Mouse (Mus musculus) lung, adult 18-20 months (tissue): ENCODE data around the gene Kirrel.
"Not testable (repeated sequence)": the region's sequence is repeated elsewhere in the genome, so short reads cannot be mapped to it uniquely, and the experiment has no call there.

Source experiments
- DNase-seq, 2 experiments: peaks; one replicate each; pipeline ENCODE4 v3.0.0; 2022; ENCODE audit warnings: mixed read lengths in 2 of 2

Gene Kirrel

DNA sequence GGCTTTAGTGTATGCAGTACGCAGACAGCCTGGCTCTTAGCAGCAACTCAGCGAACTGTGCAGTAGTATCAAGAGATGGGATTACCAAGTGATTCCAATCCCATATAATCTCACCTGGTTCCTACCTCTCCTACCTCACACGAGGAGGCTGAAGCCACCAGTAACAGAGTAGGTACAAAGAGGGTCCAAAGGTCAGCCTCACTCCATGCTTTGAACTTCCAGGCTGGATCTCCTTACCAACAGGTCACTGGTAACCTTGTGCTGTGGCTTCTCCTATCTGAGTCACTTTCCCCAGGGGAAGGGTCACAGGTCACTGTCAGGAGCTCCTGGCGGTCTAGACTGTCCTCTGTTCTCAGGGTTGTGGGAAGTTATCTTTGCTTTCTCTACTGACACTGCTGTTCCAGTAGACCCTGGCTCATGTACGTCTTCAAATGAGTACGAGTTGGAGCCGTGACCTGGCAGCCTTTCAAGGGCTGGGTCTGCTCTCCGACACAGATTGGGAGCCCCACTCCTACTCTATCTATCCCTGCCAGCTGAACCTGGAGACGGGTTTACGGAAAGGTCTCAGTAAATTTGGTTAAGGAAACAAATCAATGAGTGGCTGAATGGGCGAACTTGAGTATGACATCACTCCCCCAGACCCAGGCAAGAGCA, 42.7 kb downstream of the Kirrel start:
- DNase-seq = no peak

DNA sequence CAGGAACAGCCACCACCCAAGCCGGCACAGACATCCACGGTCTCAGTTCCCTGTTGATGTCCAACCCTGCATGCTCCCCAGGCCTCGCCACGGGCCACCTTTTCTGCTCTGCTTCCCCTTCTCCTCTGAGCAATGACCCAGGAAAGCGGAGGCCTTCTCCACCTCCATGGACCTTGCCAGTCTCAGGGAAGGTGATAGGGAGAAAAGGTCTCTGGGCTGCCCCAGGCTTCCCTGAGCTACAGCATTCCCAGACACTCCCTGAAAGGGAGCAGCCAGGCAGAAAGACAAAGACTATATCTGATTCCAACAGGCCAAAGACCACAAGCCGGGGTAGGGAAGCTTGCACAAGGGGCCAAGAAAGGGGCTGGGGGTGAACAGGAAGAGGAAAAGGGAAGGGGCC, 43.6 kb downstream of the Kirrel start:
- no peak for DNase-seq

DNA sequence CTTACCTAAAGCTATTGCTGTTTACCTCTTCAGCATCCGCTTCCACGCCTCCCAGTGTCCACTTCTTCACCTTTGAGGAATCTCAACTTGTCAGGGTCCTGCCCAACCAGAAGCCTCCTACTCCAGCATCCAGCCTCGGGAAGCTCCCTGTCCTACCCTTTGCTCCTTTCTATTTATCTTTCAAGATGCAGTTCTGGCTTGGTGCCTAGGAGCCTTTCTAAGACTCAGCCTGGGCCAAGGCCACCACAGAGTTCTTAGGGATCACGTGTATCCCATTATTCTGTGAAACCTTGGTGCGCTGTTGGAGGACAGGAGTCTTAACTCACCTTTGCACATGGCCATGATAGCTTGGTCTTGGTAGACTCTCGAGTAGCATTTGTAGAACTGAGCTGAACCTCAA, 50.8 kb downstream of the Kirrel start:
- no peak for DNase-seq

DNA sequence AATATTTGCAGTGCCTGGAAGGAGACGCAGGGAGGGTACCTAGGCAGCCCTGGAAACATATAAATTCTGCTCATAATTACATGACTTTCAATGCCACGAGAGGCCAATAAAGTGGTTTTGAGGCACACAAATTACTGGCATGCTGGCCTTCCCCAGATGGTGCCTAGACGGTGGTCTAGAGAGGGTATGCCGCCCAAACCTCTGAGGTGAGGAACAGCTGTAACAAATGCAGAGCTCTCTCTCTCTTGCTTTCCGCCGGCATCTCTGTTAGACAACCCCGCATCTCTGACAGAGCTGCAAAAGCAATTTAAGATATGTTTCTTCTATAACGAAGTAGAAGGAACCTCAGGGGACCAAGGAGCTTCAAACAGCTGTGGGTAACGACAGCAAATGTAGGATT, 56.3 kb downstream of the Kirrel start:
- no peak for DNase-seq

DNA sequence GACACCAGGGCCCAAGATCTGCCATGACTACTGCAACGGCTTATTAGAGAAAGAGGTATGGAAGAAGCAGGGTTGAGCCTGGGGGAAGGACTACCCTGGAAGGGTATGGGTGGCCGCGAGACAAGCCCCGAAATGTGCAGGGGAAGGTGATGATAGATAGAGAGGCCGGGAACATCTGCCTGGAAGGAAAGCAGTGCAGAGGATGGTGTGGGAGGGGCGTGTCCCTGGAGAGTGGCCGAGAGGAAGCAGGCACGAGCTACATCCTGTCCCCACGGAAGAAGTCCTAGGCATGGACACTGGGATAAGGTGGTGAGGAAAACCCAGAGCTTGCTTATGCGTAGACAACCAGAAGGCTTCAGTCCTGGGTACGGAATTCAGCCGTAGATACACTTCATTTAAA, 56.9 kb downstream of the Kirrel start:
- DNase-seq = no peak

DNA sequence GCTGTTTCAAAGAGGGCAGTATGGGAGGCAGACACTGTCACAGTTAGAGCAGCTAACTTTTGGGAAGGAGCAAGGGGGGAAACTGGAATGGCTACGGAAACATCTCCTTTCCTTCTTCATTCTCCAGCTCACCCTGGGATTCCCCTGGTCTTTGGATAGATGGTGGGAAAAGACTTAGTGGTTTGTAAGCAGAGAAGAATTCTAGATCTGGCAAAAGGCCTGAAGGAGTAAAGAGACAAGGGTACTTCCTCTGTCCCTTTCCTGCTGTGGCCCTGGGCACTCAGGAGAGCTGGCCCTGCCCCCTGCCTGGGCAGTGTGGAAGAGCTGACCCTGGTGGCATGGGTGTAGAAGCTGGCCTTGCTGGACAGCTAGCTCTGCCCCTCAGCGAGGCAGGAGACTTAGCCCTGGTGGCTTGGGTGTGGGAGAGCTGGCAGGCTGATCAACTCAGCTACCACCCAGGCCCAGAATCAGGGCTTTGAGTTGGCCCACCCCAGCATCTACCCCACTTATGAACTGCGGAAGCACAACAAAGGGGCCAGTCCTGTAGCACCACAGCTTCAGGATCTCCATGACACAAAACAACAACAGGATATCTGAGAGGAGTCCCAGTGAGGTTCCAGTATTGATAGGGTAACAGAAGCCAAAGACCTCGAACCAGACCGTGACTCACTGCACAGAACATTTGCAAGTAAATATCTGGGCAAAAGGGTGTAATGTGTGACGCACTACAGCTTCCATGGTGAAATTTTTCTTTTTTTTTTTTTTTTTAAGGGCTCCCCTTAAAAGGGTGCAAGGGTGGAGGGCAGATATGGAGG, 58.6 kb downstream of the Kirrel start:
- peak in 1 of 2 experiments; percentile 26 for DNase-seq

DNA sequence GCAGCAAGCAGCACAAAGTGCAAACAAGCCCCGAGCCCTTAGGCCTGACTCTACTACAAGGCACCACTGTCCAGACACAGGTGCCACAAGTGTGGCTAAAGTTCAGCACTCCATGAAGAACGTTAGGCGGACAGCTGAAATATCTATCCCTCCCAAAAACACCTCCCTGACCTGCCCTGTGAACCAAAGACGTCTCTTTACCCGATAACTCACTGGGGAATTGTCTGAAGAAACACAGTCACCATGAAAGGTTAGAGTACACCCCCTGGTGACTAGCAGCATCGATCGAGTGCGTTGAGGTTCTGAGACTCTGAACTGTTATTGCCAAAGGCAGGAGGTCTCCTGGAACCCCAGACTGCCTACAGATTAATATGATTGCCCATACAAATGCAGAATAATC, 59.3 kb downstream of the Kirrel start:
- no peak for DNase-seq

DNA sequence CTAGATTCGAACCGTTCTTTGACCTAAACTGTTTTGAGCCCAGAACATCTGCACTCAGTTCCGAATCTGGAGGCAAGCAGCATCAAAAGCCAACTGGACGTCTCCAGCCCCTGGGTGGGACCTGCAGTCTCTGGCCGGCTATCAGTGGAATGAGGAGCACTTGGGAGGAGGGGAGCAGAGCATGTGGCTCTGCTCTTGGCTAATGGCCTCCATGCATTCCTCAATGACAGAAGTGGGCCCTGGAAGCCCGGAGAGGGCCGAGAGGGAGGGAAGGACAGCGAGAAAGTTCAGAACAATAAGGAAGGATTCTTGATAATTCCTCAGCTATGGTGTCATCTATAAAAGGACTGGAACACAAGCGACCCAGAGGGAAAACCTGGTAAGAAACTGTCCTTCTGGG, 59.7 kb downstream of the Kirrel start:
- peak; percentile 42 to 62 for DNase-seq

DNA sequence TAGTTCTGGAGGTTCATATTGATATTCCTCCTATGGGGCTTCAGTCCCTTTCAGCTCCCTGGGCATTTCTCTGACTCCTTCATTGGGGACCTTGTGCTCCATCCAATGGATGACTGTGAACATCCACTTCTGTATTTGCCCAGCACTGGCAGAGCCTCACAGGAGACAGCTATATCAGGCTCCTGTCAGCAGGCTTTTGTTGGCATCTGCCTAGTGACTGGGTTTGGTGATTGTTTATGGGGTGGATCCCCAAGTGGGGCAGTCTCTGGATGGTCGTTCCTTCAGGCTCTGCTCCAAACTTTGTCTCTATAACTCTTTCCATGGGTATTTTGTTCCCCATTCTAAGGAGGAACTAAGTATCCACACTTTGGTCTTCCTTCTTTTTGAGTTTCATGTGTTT, 60.7 kb downstream of the Kirrel start:
- not testable (repeated sequence) for DNase-seq

DNA sequence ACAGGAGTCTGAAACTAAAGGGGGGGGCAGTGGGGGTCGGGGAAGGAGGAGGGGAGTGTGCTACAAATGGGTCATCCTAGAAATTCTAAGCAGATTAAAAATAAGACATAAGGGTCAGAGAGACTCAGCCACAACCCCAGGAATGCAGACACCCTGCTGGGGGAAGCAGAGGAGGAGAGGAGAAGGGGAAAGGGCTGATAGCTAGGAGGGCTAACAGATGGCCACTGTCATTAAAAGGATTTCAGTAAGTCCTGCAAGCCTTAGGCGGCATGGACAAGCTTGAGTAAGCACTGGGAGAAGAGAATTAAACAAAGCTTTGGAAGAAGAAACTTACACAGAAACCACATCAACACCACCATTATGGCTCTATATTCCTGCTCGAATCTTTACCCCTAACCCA, 62.3 kb downstream of the Kirrel start:
- DNase-seq = no peak

DNA sequence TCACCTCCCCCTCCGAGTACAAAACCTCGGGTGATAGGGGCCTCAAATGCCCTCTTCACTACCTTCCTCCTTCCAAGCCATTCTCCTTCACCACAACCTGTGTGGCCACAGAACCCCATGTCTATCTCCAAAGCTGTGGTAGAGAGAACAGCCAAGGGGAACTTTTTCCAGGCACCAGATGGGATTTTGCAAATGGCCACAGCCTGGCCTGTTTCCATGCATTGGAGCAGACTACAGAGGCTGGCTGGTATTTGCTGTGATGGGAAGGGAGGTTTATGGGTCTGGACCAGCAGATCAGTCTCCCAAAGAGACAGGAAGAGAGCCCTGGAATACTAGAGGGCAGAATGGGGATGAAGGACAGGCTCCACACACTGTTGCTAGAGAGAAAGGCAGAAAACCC, 69.7 kb downstream of the Kirrel start:
- no peak for DNase-seq

DNA sequence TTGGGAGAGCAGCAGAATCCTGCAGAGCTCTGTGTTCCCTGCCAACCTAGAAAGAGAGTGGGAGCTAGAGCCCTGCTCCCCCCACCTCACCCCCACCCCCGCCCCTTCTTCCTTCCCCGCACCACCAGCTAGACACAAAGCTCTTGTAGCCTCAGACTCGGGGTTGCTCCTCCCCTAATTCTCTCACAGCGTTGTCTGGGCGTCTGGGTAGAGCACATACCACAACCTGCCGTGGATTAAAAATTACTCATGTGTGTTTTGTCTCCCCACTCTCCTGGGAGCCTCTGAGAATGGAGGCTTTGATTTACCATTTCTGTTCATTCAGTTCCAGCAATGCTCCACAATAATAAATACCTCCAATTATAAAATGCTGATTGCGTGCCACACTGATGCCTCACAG, 72.2 kb downstream of the Kirrel start:
- DNase-seq = no peak

DNA sequence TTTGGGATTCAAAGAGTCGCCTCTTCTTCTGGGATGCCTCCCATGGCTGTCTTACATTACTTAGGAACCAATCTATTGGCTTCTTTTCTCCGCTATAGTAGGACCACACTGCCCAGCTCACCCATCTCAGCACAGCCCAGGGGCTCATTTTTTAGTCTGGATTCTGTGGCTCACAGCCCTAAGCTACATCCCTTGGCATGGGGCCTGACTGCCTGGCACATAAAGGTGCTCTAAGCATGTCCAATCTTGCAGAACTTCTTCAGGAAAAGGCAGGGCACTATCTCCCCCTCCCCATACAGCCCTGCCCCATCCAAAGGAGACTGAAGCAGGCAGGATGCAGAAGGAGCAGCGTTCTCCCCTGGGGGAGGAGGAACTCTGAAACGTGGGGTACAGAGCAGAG, 73.6 kb downstream of the Kirrel start:
- no peak for DNase-seq

DNA sequence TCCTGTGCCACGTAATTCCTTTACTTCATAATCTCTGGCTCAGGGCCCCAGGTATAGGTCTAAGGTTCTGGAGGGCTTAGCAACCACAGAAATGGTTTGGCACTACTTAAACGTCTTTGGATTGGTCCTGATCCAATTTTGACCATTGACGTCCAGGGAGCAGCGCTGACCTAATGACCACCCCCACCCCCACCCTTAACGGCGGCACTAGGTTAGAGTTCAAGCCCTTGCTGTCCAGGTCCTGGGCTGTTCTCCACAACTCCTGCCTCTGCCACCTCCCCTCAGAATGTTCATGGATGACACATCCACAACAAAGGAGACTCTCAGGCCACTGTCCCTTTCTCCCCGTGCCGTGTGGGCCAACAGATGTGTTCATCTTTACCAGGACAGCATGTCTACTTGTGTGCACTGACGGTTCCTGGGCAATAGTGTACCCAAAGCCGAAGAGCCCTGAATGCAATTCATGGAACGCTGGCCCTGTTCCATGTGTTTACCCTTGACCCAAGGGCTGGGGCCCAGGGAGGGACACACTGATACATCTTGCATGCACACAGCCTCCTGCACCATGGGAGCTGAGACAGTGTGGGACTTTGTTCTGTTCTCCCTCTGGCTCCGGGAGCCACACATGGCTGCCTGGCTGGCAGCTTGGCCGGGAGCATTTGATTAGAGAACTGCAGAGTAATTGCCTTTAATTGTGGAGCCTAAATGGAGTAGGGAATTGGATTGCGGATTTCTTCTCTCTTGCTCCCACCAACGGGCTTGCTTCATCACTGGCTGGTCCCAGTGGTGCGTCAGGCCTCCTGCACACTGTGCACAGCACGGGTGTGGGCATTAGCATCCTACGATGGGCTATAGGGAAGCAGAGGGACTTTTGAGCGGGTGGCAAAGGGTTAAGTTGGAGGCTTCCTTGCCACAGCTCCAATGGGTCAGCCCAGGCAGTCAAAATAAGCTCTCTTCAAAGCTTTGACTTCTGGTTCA, 76.3 kb downstream of the Kirrel start:
- no peak for DNase-seq

DNA sequence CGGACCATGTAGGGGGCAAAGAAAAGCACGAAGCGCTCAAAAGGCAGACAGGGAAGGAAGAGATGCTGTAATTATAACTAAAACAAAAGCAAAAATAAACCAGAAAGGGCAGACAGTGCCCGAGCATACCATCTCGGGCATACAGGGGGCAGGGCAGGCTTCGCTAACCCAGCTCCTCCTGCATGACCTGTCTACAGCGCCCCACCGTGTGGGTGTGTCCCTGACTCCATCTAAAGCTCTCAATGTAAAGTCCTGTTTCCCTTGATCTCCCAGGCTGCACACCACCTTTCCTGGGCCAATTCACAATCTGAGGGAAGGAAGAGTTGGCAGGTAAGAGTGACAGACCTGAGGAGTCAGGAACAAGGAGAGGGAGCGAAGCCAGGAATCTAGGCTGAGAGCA, 77.3 kb downstream of the Kirrel start:
- no peak for DNase-seq

DNA sequence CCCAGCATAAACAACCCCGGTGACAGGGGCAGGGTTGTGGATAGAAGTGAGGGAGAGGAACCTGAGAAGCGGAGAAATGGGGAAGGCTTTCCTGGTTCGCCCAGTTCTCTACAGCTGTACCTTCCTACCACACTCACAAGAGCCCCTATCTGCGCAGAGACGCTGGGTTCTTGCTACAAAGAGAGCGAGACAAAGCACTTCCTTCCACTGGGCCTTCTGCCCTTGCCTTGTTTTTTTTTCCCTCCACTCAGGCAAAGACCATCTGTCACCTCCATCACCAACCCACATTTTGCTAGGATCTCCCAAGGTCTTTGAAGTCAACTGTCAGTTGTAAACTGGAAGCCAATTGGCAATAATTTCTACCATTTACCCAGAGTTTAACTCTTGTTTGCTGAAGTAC, 80.8 kb downstream of the Kirrel start:
- no peak for DNase-seq

DNA sequence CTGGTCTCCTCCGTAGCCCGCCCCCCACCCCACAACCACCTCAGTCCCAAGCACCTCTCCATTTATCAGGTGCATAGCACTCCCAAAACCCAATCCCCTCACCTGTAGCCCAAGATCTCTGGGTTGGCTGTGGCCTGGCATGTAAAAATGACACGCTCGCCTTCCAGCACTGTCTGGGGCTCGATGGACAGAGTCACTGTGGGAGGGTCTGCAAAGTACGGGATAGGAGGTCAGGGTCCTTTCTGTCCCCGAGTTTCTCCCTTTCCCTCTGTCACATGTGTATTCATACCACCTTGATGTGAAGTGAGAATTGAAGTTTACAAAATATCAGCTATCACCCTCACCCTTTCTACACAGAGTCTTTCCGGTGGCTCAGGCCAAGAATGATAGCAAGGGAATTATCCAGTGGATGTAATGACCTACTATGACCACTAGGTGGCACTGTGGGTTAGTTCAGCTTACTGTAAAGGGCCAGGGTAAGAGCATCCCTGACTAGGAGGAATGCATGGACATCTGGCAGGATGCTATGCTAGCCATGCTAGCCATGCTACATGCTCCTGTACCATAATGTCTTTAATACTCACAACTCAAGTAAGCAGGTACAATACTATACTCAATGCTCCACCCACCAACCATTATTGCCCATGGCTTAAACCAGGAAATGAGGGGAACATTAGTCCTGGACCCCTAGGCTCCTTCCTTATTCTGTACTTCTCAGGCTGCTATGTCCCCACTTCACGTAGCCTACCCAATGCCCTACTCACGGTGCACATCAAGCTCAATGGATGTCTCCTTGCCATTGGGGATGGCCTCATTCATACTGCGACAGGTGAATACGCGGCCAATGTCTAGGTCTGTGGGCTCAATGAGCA, 84.6 kb downstream of the Kirrel start:
- peak in 1 of 2 experiments; percentile 61 for DNase-seq

DNA sequence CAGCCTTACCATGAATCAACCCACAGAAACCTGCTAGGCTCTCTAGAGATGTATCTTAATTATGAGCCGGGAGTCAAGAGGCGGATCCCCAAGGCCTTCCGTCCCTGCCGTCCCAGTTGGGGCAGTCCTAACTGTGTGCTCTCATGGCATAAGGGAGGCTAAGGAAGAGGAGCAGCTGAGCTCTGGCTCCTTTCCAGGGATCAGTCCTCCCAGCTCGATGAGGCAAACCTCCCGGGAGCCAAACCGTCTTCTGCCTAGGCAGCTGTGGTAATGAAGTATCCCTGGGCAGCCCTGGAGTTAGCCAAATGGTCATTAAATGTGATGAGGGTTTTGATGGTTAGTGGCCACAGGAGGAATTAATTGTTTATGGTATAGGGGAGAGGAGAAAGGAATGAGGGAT, 87.4 kb downstream of the Kirrel start:
- no peak for DNase-seq

DNA sequence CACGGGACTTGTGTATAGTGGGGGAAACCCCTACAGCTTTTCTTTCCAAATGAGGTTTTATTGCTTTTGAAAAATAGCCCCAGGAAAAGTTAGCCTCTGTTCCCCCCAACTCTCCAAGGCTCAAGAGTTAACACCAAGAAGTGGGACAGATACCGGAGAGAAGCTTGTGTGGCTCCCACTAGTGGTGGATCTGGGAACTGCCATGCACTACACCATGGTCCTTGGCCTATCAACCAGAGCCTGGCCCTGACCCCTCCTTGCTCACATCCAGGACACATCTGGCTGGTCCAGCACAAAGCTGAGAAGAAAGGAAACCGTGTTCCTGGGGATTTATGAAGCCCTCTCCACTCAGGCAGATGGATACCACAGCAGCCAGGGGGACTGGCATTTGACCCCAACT, 92.3 kb downstream of the Kirrel start:
- peak in 1 of 2 experiments; percentile 21 for DNase-seq

DNA sequence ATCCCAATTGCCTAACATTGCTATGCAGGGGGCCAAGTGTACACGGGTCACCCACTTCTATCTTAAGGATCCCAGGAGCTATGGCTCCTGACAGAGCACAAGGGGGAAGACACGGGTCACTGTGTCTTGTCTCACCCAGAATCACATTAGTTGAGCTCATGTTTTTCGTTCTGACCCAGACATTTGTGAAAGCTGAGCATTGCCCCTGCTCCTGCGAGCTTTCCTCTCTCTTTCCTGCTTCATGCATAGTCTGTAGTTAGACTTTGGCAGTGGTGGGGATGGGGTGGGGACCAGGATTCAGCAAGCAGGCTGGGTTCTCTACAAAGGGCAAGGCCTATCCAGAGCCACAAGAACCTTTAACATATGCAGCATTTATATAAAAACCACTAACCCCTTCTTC, 94.8 kb downstream of the Kirrel start:
- no peak for DNase-seq

DNA sequence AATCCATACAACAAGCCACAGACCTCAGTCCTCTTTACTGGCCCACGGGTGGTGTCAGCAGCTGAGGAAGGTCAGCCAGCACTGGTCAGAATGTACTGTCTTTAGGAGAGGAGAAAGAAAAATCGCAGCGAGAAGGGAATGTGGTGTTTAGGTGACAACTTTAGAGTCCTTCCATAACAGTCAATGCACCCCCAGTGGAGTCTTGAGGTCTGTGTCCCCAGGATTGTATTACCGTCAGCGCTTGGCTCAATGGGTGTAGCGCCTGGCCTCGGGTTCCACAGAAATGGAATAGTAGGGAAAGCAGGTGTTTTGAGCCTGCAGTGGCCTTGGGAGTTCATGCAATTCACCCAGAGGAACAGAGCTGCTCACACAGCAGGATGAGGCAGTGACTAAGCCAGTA, 95.2 kb downstream of the Kirrel start:
- no peak for DNase-seq

DNA sequence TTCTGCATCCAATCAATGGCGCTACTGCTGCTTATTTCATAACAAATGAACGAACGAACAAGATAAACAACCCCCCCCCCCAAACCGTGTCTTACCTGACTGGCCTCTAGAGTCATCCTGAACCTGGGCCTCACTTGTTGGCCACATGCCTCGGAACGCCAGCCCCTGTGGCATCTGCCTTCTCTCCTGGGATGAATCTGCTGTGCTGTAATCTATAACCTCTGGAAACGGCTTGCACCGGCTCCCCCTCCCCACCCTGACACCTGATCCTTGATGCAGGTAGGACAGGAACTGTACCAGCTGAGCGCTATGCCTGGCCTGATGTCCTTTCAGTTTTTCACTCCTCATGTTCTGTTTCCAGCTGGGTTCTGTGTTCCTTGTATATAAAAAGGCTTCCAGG, 96.9 kb downstream of the Kirrel start:
- no peak for DNase-seq
